Mouse (Mus musculus) hindbrain, embryonic 10.5 days (tissue): ENCODE measurements around the gene Cchcr1. TPM values are rescaled to one million over a fixed set of nuclear protein-coding genes. Genes with fewer than 3 reads are reported as not detected.
"Not testable (repeated sequence)": the region's sequence is repeated elsewhere in the genome, so short reads cannot be mapped to it uniquely, and the experiment has no call there.

Source experiments
- DNase-seq: peaks from one replicate; pipeline ENCODE4 v3.0.0-alpha.2; 2017; ENCODE audit warnings: low spot score
- H3K27ac ChIP-seq: fragments of 300-500 bp; sonication (generic); 2 replicates; pipeline ENCODE4 v1.5.1; 2016; ENCODE audit warnings: mild to moderate bottlenecking, moderate library complexity
- H3K27me3 ChIP-seq: fragments of 300-500 bp; sonication (generic); 2 replicates; pipeline ENCODE4 v1.6.1; 2016; ENCODE audit warnings: mild to moderate bottlenecking; ENCODE audit not compliant: poor library complexity, insufficient read depth, severe bottlenecking
- H3K36me3 ChIP-seq: fragments of 300-500 bp; sonication (generic); 2 replicates; pipeline ENCODE4 v1.6.1; 2016; ENCODE audit warnings: mild to moderate bottlenecking, moderate library complexity
- H3K4me1 ChIP-seq: fragments of 300-500 bp; sonication (generic); replicated peaks from 2 replicates; pipeline ENCODE4 v1.6.1; 2016; ENCODE audit warnings: mild to moderate bottlenecking
- H3K4me3 ChIP-seq: fragments of 300-500 bp; sonication (generic); 2 replicates; pipeline ENCODE4 v1.5.1; 2016; ENCODE audit warnings: mild to moderate bottlenecking, moderate library complexity
- H3K9me3 ChIP-seq: fragments of 300-500 bp; sonication (generic); 2 replicates; pipeline ENCODE4 v1.6.1; 2016; ENCODE audit warnings: mild to moderate bottlenecking, moderate library complexity
- WGBS: fragments of 180-500 bp; shearing (Covaris S2); methylation state at CpG from one replicate; pipeline ENCODE4 v1.1.7; 2016; 5-methylcytosine and 5-hydroxymethylcytosine counted together
- polyA plus RNA-seq: library from polyadenylated mRNA; unstranded; fragments of >200 nt; fragmentation: Nextera tagmentation; extraction: Ambion mirVana; gene quantifications from 2 replicates; pipeline ENCODE4 v1.2.1, GENCODE M21; 2016

The Cchcr1 gene
- 19.6 and 25.4 TPM in 2 replicates for polyA plus RNA-seq

GRCm38 (mm10) chr17:35516652-35517500 lies at the start of gene Cchcr1, which contains the start of gene Tcf19:
TSS of gene Cchcr1 (plus strand) at chr17:35517100.
TSS of gene Tcf19 (minus strand) at chr17:35516824.
- Histone ChIP-seq H3K27me3 (peaks cover 6% of the 10 kb centered on the region; the same call in 1 of the 2 replicates), H3K36me3 (peaks cover 32% of the 10 kb centered on the region), H3K9me3 (no peaks in the 10 kb centered on the region), H3K4me3 (peak within 1 kb of the TSS; percentile 71), H3K4me1 (peaks cover 42% of the 10 kb centered on the region), H3K27ac (peak within 1 kb of the TSS; percentile 88)
- DNase-seq, result peak; percentile 99
- 1% methylated on average over 67 of the region's 67 CpGs for WGBS

GRCm38 (mm10) chr17:35468936-35469335 lies 48.0 kb upstream of the Cchcr1 start:
- H3K27ac ChIP-seq, H3K9me3 ChIP-seq, DNase-seq, H3K36me3 ChIP-seq, H3K4me3 ChIP-seq: not testable (repeated sequence)
- Histone ChIP-seq H3K27me3 (peaks cover 47% of the 10 kb centered on the region), H3K4me1 (peaks cover 13% of the 10 kb centered on the region)
- 58% methylated on average over 3 of the region's 3 CpGs for WGBS

DNA sequence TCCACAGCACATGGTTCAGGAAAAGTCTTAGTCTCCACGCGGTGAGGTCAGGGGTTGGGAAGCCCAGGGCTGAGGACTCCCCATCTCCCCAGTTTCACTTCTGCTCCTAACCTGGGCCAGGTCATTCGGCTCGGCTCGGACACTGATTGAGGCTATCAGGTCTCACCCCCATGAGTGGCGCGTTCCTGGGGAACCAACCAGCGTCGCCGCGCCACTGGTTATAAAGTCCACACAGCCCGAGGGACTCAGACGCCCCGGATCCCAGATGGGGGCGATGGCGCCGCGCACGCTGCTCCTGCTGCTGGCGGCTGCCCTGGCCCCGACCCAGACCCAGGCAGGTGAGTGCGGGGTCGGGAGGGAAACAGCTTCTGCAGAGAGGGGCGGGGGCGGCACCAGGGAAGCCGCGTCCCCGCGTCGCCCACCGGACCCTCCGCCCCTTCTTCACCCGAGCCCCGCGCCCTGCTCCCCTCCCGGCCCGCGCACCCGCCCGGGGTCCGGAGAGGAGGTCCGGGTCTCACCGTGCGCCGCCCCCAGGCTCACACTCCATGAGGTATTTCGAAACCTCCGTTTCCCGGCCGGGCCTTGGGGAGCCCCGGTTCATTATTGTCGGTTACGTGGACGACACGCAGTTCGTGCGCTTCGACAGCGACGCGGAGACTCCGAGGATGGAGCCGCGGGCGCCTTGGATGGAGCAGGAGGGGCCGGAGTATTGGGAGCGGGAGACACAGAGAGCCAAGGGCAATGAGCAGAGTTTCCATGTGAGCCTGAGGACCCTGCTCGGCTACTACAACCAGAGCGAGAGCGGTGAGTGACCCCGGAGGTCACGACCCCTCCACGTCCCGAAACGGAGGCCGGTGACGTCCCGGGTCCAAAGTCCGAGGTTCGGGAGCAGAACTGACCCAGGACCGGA lies 46.8 kb upstream of the Cchcr1 start, which contains the start of gene H2-Q10:
Gene H2-Q10 (plus strand): TSS at position 248 of the 910 bp plus-strand sequence.
- Histone ChIP-seq H3K27me3 (peaks cover 54% of the 10 kb centered on the region), H3K36me3 (no peaks in the 10 kb centered on the region), H3K27ac (peak within 1 kb of the TSS; percentile 25; the same call in 1 of the 2 replicates), H3K9me3 (no peaks in the 10 kb centered on the region), H3K4me3 (peak within 1 kb of the TSS; percentile 55), H3K4me1 (peaks cover 13% of the 10 kb centered on the region)
- 2% methylated on average over 79 of the region's 80 CpGs for WGBS
- peak; percentile 28 for DNase-seq

- 1% methylated on average over 9 of the region's 9 CpGs for WGBS
- DNase-seq, result peak; percentile 56
- no peak overlapping the region for H3K4me3 ChIP-seq
- H3K4me1 ChIP-seq, result no peaks in the 10 kb centered on the region; the same call in 1 of the 2 replicates
- no peaks in the 10 kb centered on the region for H3K9me3 ChIP-seq
- no peaks in the 10 kb centered on the region for H3K36me3 ChIP-seq
- H3K27me3 ChIP-seq, result no peaks in the 10 kb centered on the region; the same call in 1 of the 2 replicates
- no peak overlapping the region for H3K27ac ChIP-seq
These were observed 32.8 kb upstream of the Cchcr1 start for GRCm38 (mm10) chr17:35484066-35484465.

DNA sequence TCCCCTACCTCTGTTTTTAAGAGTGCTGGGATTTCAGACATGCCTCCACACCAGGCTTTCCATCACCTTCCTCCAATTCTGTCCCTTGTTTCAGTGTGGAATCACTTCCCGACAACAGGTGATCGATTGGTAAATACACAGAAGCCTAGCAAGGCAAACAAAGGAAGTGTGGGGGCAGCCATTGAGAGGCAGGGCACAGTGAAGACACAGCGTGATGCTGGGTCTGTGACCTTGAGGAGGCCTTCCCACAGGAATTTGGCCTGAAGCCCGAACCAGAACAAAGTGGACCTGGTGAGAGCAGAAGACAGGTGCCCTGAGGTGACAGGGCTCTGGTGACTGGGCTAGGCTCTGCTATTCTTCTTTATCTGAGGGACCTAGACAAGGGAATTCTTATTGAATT lies 31.2 kb upstream of the Cchcr1 start:
- H3K4me3 ChIP-seq, result no peak overlapping the region
- no peaks in the 10 kb centered on the region; the same call in 1 of the 2 replicates for H3K27me3 ChIP-seq
- H3K9me3 ChIP-seq, result no peaks in the 10 kb centered on the region
- no peak overlapping the region for H3K27ac ChIP-seq
- DNase-seq, result no peak
- 28% methylated on average over 4 of the region's 4 CpGs for WGBS
- H3K4me1 ChIP-seq, result peaks cover 5% of the 10 kb centered on the region
- no peaks in the 10 kb centered on the region for H3K36me3 ChIP-seq

DNA sequence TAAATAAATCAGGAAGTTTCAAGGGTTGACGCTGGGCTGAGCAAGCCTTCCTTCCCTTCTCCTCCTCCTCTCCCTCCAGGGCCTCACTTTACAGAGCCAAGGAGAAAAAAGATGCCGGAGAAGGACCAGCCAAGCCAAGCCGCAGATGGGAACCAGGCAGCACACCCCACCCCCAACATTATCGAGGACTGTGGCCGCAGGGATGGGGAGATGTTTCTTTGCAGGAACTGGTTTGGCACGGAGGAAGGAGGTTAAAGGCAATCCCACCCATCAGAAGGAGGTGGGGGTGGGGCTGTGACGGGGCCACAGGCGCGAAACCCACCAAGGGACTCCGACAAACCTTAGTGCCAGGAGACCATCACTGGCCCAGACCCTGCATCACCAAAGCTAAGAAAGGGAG lies 30.2 kb upstream of the Cchcr1 start:
- no peak overlapping the region for H3K4me3 ChIP-seq
- no peaks in the 10 kb centered on the region; the same call in 1 of the 2 replicates for H3K27me3 ChIP-seq
- DNase-seq, result no peak
- WGBS, result 58% methylated on average over 10 of the region's 10 CpGs
- no peaks in the 10 kb centered on the region for H3K36me3 ChIP-seq
- no peak overlapping the region for H3K27ac ChIP-seq
- peaks cover 5% of the 10 kb centered on the region for H3K4me1 ChIP-seq
- no peaks in the 10 kb centered on the region for H3K9me3 ChIP-seq

GRCm38 (mm10) chr17:35488041-35488440 lies 28.9 kb upstream of the Cchcr1 start:
- H3K4me1 ChIP-seq, result peaks cover 5% of the 10 kb centered on the region
- H3K9me3 ChIP-seq, result no peaks in the 10 kb centered on the region
- DNase-seq, result no peak
- 91% methylated on average over 2 of the region's 2 CpGs for WGBS
- no peak overlapping the region for H3K27ac ChIP-seq
- H3K4me3 ChIP-seq, result no peak overlapping the region
- no peaks in the 10 kb centered on the region for H3K36me3 ChIP-seq
- H3K27me3 ChIP-seq, result no peaks in the 10 kb centered on the region; the same call in 1 of the 2 replicates

- WGBS, result 60% methylated on average over 5 of the region's 5 CpGs
- Histone ChIP-seq H3K9me3 (no peaks in the 10 kb centered on the region), H3K27ac (0 out of 2 replicates have a peak overlapping the region, but pooled peaks have one; percentile 16), H3K27me3 (no peaks in the 10 kb centered on the region; the same call in 1 of the 2 replicates), H3K36me3 (no peaks in the 10 kb centered on the region), H3K4me3 (no peak overlapping the region), H3K4me1 (peaks cover 5% of the 10 kb centered on the region)
- DNase-seq, result no peak
These were observed 26.6 kb upstream of the Cchcr1 start for GRCm38 (mm10) chr17:35490320-35490719.

GRCm38 (mm10) chr17:35497124-35497523 lies 19.8 kb upstream of the Cchcr1 start:
- 93% methylated on average over 7 of the region's 7 CpGs for WGBS
- H3K4me3 ChIP-seq, result no peak overlapping the region
- H3K4me1 ChIP-seq, result peaks cover 3% of the 10 kb centered on the region
- H3K27me3 ChIP-seq, result peaks cover 4% of the 10 kb centered on the region; the same call in 1 of the 2 replicates
- no peak overlapping the region for H3K27ac ChIP-seq
- H3K9me3 ChIP-seq, result no peaks in the 10 kb centered on the region
- H3K36me3 ChIP-seq, result no peaks in the 10 kb centered on the region
- no peak for DNase-seq

- peak; percentile 22 for DNase-seq
- no peaks in the 10 kb centered on the region for H3K9me3 ChIP-seq
- peaks cover 29% of the 10 kb centered on the region for H3K4me1 ChIP-seq
- no peak overlapping the region for H3K4me3 ChIP-seq
- H3K36me3 ChIP-seq, result no peaks in the 10 kb centered on the region
- H3K27me3 ChIP-seq, result peaks cover 49% of the 10 kb centered on the region
- WGBS, result 1% methylated on average over 6 of the region's 6 CpGs
- no peak overlapping the region for H3K27ac ChIP-seq
These were observed 14.7 kb upstream of the Cchcr1 start for GRCm38 (mm10) chr17:35502226-35502625.

GRCm38 (mm10) chr17:35502762-35503161 lies 14.1 kb upstream of the Cchcr1 start:
- H3K9me3 ChIP-seq, result no peaks in the 10 kb centered on the region
- no peak for DNase-seq
- no peak overlapping the region for H3K27ac ChIP-seq
- H3K36me3 ChIP-seq, result no peaks in the 10 kb centered on the region
- WGBS, result 36% methylated on average over 5 of the region's 5 CpGs
- peaks cover 29% of the 10 kb centered on the region for H3K4me1 ChIP-seq
- peaks cover 55% of the 10 kb centered on the region for H3K27me3 ChIP-seq
- no peak overlapping the region for H3K4me3 ChIP-seq

- Histone ChIP-seq H3K36me3 (no peaks in the 10 kb centered on the region), H3K4me3 (no peak overlapping the region), H3K27ac (no peak overlapping the region), H3K27me3 (peaks cover 65% of the 10 kb centered on the region), H3K9me3 (no peaks in the 10 kb centered on the region), H3K4me1 (peaks cover 29% of the 10 kb centered on the region)
- DNase-seq, result no peak
- WGBS, result 17% methylated on average over 5 of the region's 5 CpGs
These were observed 13.1 kb upstream of the Cchcr1 start for GRCm38 (mm10) chr17:35503849-35504248.
